Mouse (Mus musculus): ENCODE data around the gene Cks2. TPM values are rescaled to one million over a fixed set of nuclear protein-coding genes. Genes with fewer than 3 reads are reported as not detected.
A peak's percentile ranks its signal among the peaks of the same experiment; 100 is the strongest.

Cks2 gene
- polyA plus RNA-seq, 1 experiment from 2014 or later: 328 TPM

DNA sequence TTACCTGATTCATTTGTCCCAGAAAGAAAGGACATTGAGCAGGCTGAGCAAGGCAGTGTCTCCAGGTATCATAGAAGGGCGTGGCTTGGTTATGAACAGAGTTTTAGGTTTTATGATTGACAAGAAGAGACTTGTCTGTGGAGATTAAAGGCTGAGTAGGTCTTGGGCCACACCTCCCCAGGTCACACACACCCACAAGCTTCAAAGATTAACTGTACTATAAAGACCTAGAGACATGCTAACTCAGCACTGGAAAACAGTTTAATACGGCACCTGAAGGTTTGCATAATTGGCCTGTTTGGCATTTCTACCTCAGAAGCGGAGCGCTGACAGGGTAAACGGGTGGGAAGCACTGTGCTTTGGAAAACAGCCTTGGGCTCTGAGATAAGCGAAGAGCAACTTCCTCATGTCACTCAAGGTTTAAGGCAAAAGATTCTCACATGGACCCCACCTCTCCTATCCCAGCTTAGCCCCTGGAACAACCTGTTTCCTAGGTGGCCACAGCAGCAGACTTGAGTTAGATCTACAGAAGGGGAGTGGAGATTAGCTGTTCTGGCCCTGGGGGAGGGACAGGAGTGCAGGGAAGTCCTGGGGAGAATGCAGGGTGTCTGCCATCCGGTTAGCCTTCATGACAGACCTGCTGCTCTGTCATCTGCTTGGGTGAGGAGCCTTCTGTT lies 40.4 kb downstream of the Cks2 start:
- Histone ChIP-seq H3K27ac (no peak overlapping the region), H3K4me2 (no peak overlapping the region), H3K9ac (no peak overlapping the region), H3K9me3 (no peaks in the 10 kb centered on the region), H3K27me3 (no peaks in the 10 kb centered on the region), H3K4me1 (no peaks in the 10 kb centered on the region), H3K36me3 (peaks cover 82% of the 10 kb centered on the region), H3K4me3 (no peak overlapping the region)
- no peak for ATAC-seq (ENCODE audit: insufficient number of reproducible peaks, insufficient read depth, low FRiP score, low TSS enrichment, low read depth)
- WGBS: 75% methylated on average over 7 of the region's 7 CpGs

DNA sequence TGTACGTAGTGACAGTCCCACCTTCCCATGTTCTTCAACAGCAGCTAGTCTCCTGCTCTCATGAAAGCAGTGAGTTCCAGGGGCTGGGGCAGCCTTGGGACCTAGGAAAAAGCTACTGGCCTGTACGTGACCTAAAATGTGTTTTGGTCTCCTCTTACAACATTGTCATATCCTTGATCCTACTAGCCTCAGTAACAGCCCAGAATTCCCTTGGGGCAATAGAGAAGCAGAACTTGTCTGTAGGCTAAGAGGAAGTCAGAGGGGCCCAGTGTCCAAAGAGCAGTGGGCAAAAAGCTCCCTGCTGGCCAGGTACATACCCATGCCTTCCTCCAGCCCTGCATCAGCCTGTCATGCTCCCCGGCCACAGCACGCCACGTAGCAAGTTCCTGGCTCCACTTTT lies 41.9 kb downstream of the Cks2 start:
- Histone ChIP-seq H3K4me3 (no peak overlapping the region), H3K4me1 (no peaks in the 10 kb centered on the region), H3K4me2 (no peak overlapping the region), H3K27me3 (no peaks in the 10 kb centered on the region), H3K9me3 (no peaks in the 10 kb centered on the region), H3K27ac (no peak overlapping the region), H3K36me3 (peaks cover 67% of the 10 kb centered on the region), H3K9ac (no peak overlapping the region)
- no peak for ATAC-seq (ENCODE audit: insufficient number of reproducible peaks, insufficient read depth, low FRiP score, low TSS enrichment, low read depth)
- WGBS: 97% methylated on average over 5 of the region's 5 CpGs

DNA sequence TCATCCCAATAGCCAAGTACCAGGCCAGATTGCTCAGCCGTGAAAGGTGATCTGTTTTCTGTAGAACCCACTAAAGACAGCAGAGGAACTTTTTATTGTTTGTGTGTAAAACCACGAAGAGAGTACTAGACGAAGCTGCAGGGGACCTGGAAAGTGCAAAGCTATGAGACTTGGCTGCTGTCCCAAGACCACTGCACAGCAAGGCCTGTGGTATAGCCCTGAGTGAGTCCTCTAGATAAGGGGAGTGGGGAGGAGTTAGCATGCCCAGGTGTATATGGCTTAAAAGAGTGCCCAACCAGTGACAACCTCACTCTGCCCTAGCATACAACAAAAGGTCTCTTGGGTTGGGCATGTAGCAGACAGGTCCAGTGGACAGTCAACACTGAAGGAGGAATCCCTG lies 43.7 kb downstream of the Cks2 start:
- 65% methylated on average over 3 of the region's 3 CpGs for WGBS
- H3K36me3 ChIP-seq: peaks cover 50% of the 10 kb centered on the region

DNA sequence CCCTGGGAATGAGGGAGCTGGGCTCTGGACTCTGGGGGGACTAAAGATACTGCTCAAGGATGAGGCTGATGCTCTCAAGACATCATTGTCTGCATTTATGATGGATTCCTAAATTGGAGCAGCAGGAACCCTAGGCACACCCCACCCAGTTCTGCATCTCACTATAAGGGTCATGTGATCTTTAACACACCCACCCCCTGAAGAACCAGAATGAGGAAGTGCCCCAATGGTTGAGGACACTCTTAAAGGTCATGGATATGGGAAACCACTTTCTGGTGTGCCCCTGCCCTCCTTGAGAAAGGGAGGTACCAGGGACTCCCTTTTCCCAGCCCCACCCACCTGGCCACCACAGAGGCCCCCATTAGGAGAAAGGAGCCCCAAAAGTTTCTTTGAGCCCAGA lies 51.4 kb downstream of the Cks2 start:
- no peak for ATAC-seq (ENCODE audit: insufficient number of reproducible peaks, insufficient read depth, low FRiP score, low TSS enrichment, low read depth)
- H3K9ac ChIP-seq: no peak overlapping the region
- no peak overlapping the region for H3K4me2 ChIP-seq

More for the DNA sequence above, 43.7 kb downstream of the Cks2 start:
- no peak overlapping the region for H3K4me2 ChIP-seq
- no peak for ATAC-seq (ENCODE audit: insufficient number of reproducible peaks, insufficient read depth, low FRiP score, low TSS enrichment, low read depth)
- no peaks in the 10 kb centered on the region for H3K4me1 ChIP-seq
- no peak overlapping the region for H3K9ac ChIP-seq
- H3K27ac ChIP-seq: no peak overlapping the region
- no peaks in the 10 kb centered on the region for H3K27me3 ChIP-seq
- H3K4me3 ChIP-seq: no peak overlapping the region
- no peaks in the 10 kb centered on the region for H3K9me3 ChIP-seq

DNA sequence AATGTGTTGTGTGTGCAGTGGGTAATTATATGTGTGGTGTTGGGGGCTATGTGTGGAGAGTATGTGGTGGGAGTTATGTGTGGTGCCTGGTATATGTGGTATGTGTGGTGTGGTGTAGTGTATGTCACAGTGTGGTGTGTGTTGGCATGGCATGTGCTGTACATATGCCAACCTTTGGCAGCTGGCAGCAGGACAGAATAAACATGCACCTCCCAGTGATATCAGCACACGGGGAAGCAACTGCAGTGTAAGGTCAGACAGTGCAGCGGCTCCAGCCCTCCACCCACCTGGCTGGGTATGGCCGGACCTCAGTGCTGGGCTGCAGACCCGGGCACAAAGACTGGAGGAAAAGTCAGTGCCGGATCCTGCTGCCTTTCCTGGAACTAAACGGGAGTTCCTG lies 52.4 kb downstream of the Cks2 start:
- H3K27me3 ChIP-seq: no peaks in the 10 kb centered on the region
- 0 out of 2 replicates have a peak, but pooled peaks have one; percentile 43 for ATAC-seq (ENCODE audit: insufficient number of reproducible peaks, insufficient read depth, low FRiP score, low TSS enrichment, low read depth)

More for the DNA sequence above, 51.4 kb downstream of the Cks2 start:
- Histone ChIP-seq H3K27me3 (no peaks in the 10 kb centered on the region), H3K9me3 (no peaks in the 10 kb centered on the region), H3K36me3 (peaks cover 10% of the 10 kb centered on the region), H3K4me1 (no peaks in the 10 kb centered on the region), H3K27ac (no peak overlapping the region), H3K4me3 (no peak overlapping the region)

DNA sequence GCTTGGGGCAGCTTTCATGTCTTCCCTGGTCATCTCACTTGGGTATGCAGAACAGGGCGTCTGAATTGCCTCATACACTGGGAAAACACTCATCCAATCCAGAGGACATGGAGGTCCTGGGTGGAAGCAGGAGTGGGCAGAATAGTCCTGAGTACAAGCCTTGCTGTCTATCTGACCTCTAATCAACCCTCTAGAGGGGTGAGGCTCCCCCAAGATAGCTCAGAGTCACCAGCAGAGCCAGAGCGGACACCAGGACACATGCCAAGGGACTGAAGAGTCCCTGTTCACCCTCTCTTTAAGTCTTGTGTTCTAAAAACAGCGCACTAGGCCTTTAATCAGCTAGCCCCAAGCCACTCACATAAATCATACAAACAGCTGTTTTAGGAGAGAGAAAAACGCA lies 52.9 kb downstream of the Cks2 start:
- 79% methylated on average over 4 of the region's 4 CpGs for WGBS
- Histone ChIP-seq H3K36me3 (peaks cover 19% of the 10 kb centered on the region), H3K9me3 (no peaks in the 10 kb centered on the region), H3K9ac (no peak overlapping the region), H3K4me3 (no peak overlapping the region), H3K4me2 (no peak overlapping the region), H3K27me3 (no peaks in the 10 kb centered on the region), H3K27ac (no peak overlapping the region), H3K4me1 (no peaks in the 10 kb centered on the region)
- no peak for ATAC-seq (ENCODE audit: insufficient number of reproducible peaks, insufficient read depth, low FRiP score, low TSS enrichment, low read depth)

More for the DNA sequence above, 52.4 kb downstream of the Cks2 start:
- Histone ChIP-seq H3K9me3 (no peaks in the 10 kb centered on the region), H3K36me3 (peaks cover 15% of the 10 kb centered on the region), H3K4me2 (no peak overlapping the region), H3K9ac (no peak overlapping the region), H3K4me1 (no peaks in the 10 kb centered on the region), H3K4me3 (no peak overlapping the region), H3K27ac (no peak overlapping the region)
- 81% methylated on average over 6 of the region's 6 CpGs for WGBS

DNA sequence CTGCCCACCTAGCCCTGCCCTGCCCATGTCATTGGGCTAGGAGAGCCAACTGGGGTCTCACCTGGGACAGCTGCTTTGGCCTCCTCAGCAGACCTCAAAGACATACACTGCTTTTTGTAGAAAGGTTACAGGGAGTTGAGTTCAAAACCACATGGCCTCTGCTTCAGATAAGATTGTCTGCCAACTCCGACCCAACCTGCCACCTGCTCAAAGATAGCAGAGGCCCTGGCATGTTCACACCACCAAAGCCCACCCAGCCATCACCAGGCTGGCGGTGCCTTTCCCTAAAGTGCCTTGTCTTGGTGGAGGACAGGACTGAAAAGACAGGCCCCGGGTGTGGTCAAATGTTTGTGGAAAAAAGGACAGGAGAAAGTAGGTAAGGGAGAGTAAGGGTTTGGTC lies 53.3 kb downstream of the Cks2 start:
- Histone ChIP-seq H3K4me1 (no peaks in the 10 kb centered on the region), H3K36me3 (peaks cover 23% of the 10 kb centered on the region), H3K27me3 (no peaks in the 10 kb centered on the region), H3K9me3 (no peaks in the 10 kb centered on the region), H3K4me2 (no peak overlapping the region), H3K4me3 (no peak overlapping the region), H3K9ac (no peak overlapping the region), H3K27ac (no peak overlapping the region)
- ATAC-seq (ENCODE audit: insufficient number of reproducible peaks, insufficient read depth, low FRiP score, low TSS enrichment, low read depth): no peak
- 88% methylated on average over 3 of the region's 3 CpGs for WGBS

Other genes starting within 250 kb of the Cks2 start
- 147 and 152 TPM in 2 replicates for gene S1pr3, start 236.6 kb upstream of the Cks2 start, polyA plus RNA-seq (2015; fragmentation: Nextera tagmentation; extraction: Ambion mirVana)
- gene Shc3, start 75.8 kb upstream of the Cks2 start, polyA plus RNA-seq (2015; fragmentation: Nextera tagmentation; extraction: Ambion mirVana): 2.3 and 3.1 TPM in 2 replicates
- gene Secisbp2, start 6.5 kb downstream of the Cks2 start, polyA plus RNA-seq (2015; fragmentation: Nextera tagmentation; extraction: Ambion mirVana): 36.1 and 38.3 TPM in 2 replicates
- gene Sema4d, start 148.5 kb downstream of the Cks2 start, polyA plus RNA-seq (2015; fragmentation: Nextera tagmentation; extraction: Ambion mirVana): 7.3 and 9.3 TPM in 2 replicates
- 50.6 and 55.5 TPM in 2 replicates for gene Gadd45g, start 201.4 kb downstream of the Cks2 start, polyA plus RNA-seq (2015; fragmentation: Nextera tagmentation; extraction: Ambion mirVana)

All from embryonic facial prominence, embryonic 13.5 days (tissue).